Mouse (Mus musculus) midbrain, embryonic 12.5 days (tissue): Measurements from ENCODE around the gene Nt5c2. TPM values are rescaled to one million over a fixed set of nuclear protein-coding genes. Genes with fewer than 3 reads are reported as not detected.
A peak's percentile ranks its signal among the peaks of the same experiment; 100 is the strongest.
"Not testable (repeated sequence)": the region's sequence is repeated elsewhere in the genome, so short reads cannot be mapped to it uniquely, and the experiment has no call there.

ENCODE experiments used
- ATAC-seq: fragments of 200-750 bp; cut with Nextera tagmentation; 2 replicates; pipeline ENCODE4 v1.8.0; 2017; ENCODE audit warnings: low read depth, moderate TSS enrichment, moderate library complexity; ENCODE audit not compliant: low FRiP score
- H3K27ac ChIP-seq: fragments of 300-500 bp; sonication (generic); replicated peaks from 2 replicates; pipeline ENCODE4 v1.5.1; 2016; ENCODE audit warnings: mild to moderate bottlenecking
- H3K27me3 ChIP-seq: fragments of 300-500 bp; sonication (generic); 2 replicates; pipeline ENCODE4 v1.6.1; 2016; ENCODE audit warnings: mild to moderate bottlenecking
- H3K36me3 ChIP-seq: fragments of 300-500 bp; sonication (generic); 2 replicates; pipeline ENCODE4 v1.6.1; 2016
- H3K4me1 ChIP-seq: fragments of 300-500 bp; sonication (generic); 2 replicates; pipeline ENCODE4 v1.6.1; 2016
- H3K4me2 ChIP-seq: fragments of 300-500 bp; sonication (generic); replicated peaks from 2 replicates; pipeline ENCODE4 v1.6.1; 2016; ENCODE audit warnings: mild to moderate bottlenecking, moderate library complexity
- H3K4me3 ChIP-seq: fragments of 300-500 bp; sonication (generic); 2 replicates; pipeline ENCODE4 v1.5.1; 2016; ENCODE audit warnings: mild to moderate bottlenecking
- H3K9ac ChIP-seq: fragments of 300-500 bp; sonication (generic); replicated peaks from 2 replicates; pipeline ENCODE4 v1.6.1; 2016; ENCODE audit warnings: mild to moderate bottlenecking, moderate library complexity
- H3K9me3 ChIP-seq: fragments of 300-500 bp; sonication (generic); 2 replicates; pipeline ENCODE4 v1.6.1; 2016; ENCODE audit warnings: mild to moderate bottlenecking
- WGBS: fragments of 180-500 bp; shearing (Covaris S2); methylation state at CpG from one replicate; pipeline ENCODE4 v1.1.7; 2016; 5-methylcytosine and 5-hydroxymethylcytosine counted together
- polyA plus RNA-seq: library from polyadenylated mRNA; unstranded; fragments of >200 nt; fragmentation: Nextera tagmentation; extraction: Ambion mirVana; gene quantifications from 2 replicates; pipeline ENCODE4 v1.2.1, GENCODE M21; 2016

Nt5c2 gene
- polyA plus RNA-seq, 1 experiment from 2014 or later = 84.8 TPM

DNA sequence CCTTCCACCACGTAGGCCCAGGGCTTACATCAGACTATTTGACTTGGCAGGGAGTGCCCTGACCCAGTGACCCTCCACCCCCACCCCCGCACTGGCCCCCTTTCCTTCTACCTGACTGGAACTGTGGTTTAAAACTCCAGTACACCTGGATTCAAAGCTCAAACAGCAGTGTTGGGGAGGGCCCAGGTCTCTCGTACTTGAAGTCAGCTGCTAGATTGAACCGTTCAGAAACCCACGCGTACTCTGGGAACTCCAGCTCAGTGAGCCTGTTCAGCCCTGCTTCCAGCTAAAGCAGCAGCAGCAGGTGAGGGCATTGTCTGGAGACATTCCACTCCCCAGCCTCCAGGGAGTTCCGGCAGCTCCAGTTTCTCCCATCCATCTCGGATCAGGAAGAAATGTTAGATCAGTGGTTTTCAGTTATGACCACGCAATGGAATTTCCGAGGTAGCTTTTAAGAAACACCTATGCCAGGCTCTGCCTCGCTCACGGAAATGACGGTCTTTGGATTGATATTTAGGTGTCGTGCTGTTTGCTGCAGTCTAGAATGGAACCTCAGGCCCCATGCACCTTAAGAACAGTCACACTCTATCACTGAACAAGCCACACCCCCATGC lies 31.5 kb downstream of the Nt5c2 start:
- ATAC-seq = no peak
- 59% methylated on average over 14 of the region's 14 CpGs for WGBS
- Histone ChIP-seq H3K36me3 (no peaks in the 10 kb centered on the region), H3K9me3 (no peaks in the 10 kb centered on the region), H3K9ac (no peak overlapping the region), H3K27me3 (no peaks in the 10 kb centered on the region), H3K4me2 (no peak overlapping the region), H3K27ac (no peak overlapping the region), H3K4me1 (peaks cover 4% of the 10 kb centered on the region), H3K4me3 (no peak overlapping the region)

DNA sequence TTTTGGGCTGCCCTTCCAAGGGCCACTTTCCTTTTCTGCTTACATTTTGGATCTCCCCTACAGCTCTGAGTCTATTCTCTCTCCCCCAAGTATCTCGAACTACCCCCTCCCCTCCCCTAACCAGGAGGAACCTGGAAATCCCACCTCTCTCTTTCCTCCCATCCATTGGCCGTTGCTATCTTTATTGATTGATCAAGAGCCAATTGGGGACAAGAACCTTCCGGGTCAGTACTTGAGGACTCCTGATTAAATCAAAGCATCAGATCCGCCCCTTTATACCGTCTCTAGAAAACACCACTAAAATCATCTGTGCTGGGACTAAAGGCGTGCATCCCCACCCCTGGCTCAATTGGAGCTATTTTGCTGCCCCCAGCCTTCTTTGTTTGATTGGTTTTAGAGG lies 33.5 kb downstream of the Nt5c2 start:
- Histone ChIP-seq H3K36me3 (no peaks in the 10 kb centered on the region), H3K27me3 (no peaks in the 10 kb centered on the region), H3K4me2 (no peak overlapping the region), H3K9me3 (no peaks in the 10 kb centered on the region), H3K4me3 (no peak overlapping the region), H3K27ac (no peak overlapping the region), H3K4me1 (peaks cover 6% of the 10 kb centered on the region; the same call in 1 of the 2 replicates), H3K9ac (no peak overlapping the region)
- no peak for ATAC-seq
- 42% methylated on average over 6 of the region's 6 CpGs for WGBS

DNA sequence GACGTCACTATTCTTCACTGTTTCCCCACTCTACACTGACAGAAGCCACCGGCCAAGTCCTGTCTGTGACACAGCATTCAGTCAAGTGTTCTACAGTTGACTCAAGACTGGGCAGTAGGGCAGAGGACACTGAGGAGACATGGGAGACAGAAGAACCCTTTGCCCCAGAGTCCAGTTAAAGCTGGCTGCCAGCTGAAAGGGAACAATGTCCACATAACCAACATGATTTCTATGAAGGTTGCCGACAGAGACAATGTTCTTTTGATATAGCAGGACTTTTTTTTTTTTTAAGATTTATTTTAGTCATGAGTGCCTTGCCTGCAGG lies 35.2 kb downstream of the Nt5c2 start:
- H3K4me1 ChIP-seq = peaks cover 6% of the 10 kb centered on the region; the same call in 1 of the 2 replicates
- no peaks in the 10 kb centered on the region for H3K36me3 ChIP-seq
- H3K4me2 ChIP-seq = no peak overlapping the region
- 84% methylated on average over 3 of the region's 3 CpGs for WGBS
- H3K27me3 ChIP-seq = no peaks in the 10 kb centered on the region
- no peak for ATAC-seq
- no peak overlapping the region for H3K4me3 ChIP-seq
- no peak overlapping the region for H3K27ac ChIP-seq
- H3K9me3 ChIP-seq = no peaks in the 10 kb centered on the region
- H3K9ac ChIP-seq = no peak overlapping the region

DNA sequence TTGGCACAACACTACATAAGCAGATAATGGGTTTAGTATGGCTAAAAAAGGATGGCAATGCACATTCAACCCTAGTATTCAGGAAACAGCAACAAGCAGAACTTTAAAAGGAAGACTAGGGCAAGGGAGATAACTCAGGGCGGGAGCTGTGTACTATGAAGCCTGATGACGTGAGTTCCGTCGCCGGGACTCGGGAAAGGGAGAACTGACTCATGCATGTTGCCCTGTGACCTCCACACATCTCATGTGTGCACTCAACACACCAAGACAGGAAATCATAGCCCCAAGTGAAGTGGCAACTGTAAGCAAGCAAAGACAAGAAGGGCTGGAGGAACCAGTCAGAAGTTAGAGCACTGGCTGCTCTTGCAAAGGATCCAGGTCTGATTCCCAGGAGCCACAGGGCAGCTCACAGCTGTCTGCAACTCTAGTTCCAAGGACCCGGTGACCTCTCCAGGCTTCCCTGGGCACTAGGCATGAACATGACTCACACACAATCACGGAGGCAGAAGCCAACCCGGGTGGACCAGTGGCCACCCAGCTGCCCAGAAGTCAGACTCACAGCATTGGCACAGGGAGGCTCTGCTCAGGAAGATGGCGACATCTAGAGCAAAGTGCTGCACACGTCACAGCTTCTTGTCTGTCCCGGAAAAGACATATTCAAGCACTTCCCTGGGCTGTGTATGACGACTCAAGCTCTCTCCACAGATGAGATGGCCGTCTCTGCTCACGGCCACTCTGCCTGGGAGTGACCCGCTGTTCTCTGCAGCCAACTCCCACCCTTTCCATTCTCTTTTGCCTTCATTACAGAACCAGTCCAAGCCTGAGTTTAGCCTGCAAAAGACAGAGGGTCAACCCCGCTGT lies 35.8 kb downstream of the Nt5c2 start:
- Histone ChIP-seq H3K36me3 (no peaks in the 10 kb centered on the region), H3K9ac (no peak overlapping the region), H3K27ac (no peak overlapping the region), H3K4me1 (peaks cover 6% of the 10 kb centered on the region; the same call in 1 of the 2 replicates), H3K27me3 (no peaks in the 10 kb centered on the region), H3K9me3 (no peaks in the 10 kb centered on the region), H3K4me3 (no peak overlapping the region), H3K4me2 (no peak overlapping the region)
- ATAC-seq = no peak
- 92% methylated on average over 17 of the region's 17 CpGs for WGBS

DNA sequence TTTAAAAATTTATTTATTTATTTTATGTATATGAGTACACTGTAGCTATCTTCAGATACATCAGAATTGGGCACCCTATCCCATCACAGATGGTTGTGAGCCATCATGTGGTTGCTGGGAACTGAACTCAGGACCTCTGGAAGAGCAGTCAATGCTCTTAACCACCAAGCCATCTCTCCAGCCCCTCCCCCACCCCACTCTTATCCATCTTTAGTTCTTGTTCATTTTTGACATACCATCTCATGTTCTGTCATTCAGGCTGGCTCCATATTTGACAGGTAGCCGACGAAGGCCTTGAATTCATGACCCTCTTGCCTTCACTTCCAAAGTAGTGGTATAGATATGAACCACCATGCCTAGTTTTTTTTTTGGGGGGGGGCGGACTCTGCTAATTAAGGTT lies 36.9 kb downstream of the Nt5c2 start:
- H3K27me3 ChIP-seq, H3K9me3 ChIP-seq, H3K36me3 ChIP-seq: not testable (repeated sequence)

DNA sequence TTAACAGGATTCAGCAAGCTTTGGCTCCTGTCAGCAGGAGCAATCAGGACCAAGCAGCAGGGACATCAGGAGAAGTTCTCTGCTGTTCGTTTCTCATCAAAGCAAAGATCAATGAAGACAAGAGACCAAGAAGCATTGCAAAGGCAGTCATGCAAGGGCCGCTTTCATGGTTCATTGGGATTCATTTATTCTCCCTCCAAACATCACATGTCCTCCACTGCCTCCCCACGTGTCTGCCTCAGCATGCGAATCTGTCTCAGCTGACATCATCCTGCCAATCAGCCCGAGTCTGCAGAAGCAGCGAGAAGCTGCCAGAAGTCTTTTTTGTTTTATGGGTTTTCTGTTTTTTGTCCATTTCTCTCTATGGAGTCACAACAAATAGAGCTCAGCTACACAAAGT lies 37.5 kb downstream of the Nt5c2 start:
- no peak overlapping the region for H3K4me3 ChIP-seq
- no peaks in the 10 kb centered on the region for H3K36me3 ChIP-seq
- H3K9ac ChIP-seq = no peak overlapping the region
- WGBS = 19% methylated on average over 6 of the region's 6 CpGs
- no peak overlapping the region for H3K27ac ChIP-seq
- H3K4me2 ChIP-seq = no peak overlapping the region
- no peaks in the 10 kb centered on the region for H3K27me3 ChIP-seq
- no peak for ATAC-seq
- peaks cover 6% of the 10 kb centered on the region; the same call in 1 of the 2 replicates for H3K4me1 ChIP-seq
- no peaks in the 10 kb centered on the region for H3K9me3 ChIP-seq

More for the DNA sequence above, 36.9 kb downstream of the Nt5c2 start:
- H3K4me2 ChIP-seq, H3K27ac ChIP-seq, H3K4me3 ChIP-seq, H3K9ac ChIP-seq, H3K4me1 ChIP-seq, ATAC-seq: not testable (repeated sequence)
- 94% methylated on average over 3 of the region's 3 CpGs for WGBS

DNA sequence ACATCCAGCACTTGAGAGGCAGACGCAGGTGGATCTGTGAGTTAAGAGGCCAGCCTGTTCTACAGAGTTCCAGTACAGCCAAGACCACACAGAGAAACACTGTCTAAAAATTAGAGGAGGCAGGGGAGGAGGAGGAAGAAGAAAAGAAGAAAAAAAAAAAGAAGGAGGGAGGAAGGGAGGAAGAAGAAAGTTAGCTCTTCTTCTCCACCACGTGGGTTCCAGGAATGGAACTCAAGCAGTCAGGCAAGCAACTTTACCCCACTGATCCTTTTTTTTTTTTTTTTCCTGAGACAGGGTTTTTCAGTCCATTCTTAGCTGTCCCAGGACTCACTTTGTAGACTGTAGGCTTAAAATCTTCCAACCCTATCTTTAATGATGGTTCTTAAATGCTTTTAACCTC lies 38.2 kb downstream of the Nt5c2 start:
- WGBS = 65% methylated on average over 2 of the region's 2 CpGs
- H3K9me3 ChIP-seq = no peaks in the 10 kb centered on the region
- no peak overlapping the region for H3K4me3 ChIP-seq
- H3K4me1 ChIP-seq = peaks cover 12% of the 10 kb centered on the region
- no peak overlapping the region for H3K9ac ChIP-seq
- no peak overlapping the region for H3K27ac ChIP-seq
- no peak overlapping the region for H3K4me2 ChIP-seq
- H3K27me3 ChIP-seq = no peaks in the 10 kb centered on the region
- ATAC-seq = no peak
- no peaks in the 10 kb centered on the region for H3K36me3 ChIP-seq

DNA sequence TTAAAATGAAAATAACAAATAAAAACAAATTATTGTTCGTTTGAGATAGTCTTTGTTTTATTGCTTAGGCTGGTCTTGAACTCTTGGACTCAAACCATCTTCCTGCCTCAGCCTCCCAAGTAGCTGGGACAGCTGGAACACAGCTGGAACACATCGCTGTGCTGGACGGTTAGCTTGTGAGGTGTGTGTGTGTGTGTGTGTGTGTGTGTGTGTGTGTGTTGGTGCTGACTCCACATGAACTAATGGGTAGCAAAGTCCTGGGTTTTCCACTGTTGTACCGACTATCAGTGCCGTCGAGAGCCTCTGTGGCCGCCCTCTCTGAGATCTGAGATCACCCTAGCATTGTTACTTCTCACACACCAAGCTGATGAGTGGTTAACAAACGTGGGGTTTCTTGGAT lies 39.0 kb downstream of the Nt5c2 start:
- Histone ChIP-seq H3K9me3 (no peaks in the 10 kb centered on the region), H3K27ac (no peak overlapping the region), H3K4me3 (no peak overlapping the region), H3K9ac (no peak overlapping the region), H3K4me2 (no peak overlapping the region), H3K27me3 (no peaks in the 10 kb centered on the region), H3K36me3 (no peaks in the 10 kb centered on the region), H3K4me1 (peaks cover 19% of the 10 kb centered on the region)
- no peak for ATAC-seq
- WGBS = 90% methylated on average over 8 of the region's 8 CpGs

DNA sequence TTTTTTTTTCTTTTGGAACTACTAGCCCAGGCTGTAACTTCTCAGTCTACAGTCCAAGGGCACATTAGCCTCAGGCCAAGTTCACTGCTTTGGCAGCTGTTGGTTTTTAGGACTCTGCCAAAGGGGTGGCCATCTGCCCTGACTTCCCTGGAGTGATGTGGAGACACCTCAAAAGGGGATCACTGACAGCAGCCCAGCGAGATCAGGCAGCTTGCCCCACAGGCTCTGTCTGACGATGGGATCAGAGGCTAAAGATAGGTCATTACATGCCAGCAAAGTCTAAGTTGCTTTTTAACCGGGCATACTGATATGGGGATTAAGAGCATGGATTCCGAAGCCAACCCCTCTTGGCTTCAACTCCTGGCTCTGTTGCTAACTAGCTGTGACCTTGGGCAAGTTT lies 39.4 kb downstream of the Nt5c2 start:
- Histone ChIP-seq H3K4me3 (no peak overlapping the region), H3K36me3 (no peaks in the 10 kb centered on the region), H3K4me1 (peaks cover 21% of the 10 kb centered on the region), H3K9me3 (no peaks in the 10 kb centered on the region), H3K27me3 (no peaks in the 10 kb centered on the region), H3K27ac (no peak overlapping the region), H3K4me2 (no peak overlapping the region), H3K9ac (no peak overlapping the region)
- ATAC-seq = no peak
- 84% methylated on average over 4 of the region's 4 CpGs for WGBS

DNA sequence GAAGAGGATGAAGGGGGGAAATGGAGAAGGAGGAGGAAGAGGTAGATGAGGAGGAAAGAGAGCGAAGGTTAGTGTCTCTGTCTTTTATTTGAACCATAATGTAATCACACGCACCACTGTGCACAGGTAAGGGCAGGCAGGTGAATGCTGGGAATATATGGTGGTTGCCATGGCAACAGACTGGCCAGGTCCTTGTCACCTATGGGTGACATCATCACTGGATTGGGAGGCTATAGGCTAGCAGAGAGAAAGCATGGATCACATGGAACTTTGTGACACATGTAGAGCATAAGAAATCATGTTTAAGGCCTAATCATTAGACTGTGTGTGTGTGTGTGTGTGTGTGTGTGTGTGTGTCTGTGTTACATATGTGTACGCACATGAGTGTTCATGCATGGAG lies 42.8 kb downstream of the Nt5c2 start:
- Histone ChIP-seq H3K9ac (no peak overlapping the region), H3K36me3 (no peaks in the 10 kb centered on the region), H3K4me1 (peaks cover 25% of the 10 kb centered on the region), H3K9me3 (no peaks in the 10 kb centered on the region), H3K27ac (peak overlapping the region; percentile 90), H3K27me3 (no peaks in the 10 kb centered on the region), H3K4me2 (no peak overlapping the region), H3K4me3 (no peak overlapping the region)
- 92% methylated on average over 3 of the region's 3 CpGs for WGBS
- no peak for ATAC-seq

DNA sequence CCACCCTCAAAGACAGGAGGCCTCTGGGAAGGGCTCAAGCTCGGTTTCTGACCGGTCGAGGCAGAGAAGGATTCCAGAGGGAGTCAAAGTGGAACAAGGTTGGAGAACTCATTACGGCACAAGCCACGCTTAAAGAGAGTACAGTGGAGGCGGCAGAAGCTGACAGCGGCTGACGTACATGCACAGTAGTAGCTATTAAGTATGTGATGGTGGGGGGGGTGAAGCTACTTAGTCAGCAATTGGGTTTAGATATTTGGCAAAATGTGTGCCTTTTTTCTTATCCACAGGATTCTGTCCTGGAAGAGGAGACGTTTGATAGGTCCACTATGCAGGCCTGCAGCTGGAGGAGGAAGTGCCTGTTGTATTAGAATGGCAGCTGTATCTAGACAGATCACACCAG lies 43.2 kb downstream of the Nt5c2 start:
- no peaks in the 10 kb centered on the region for H3K9me3 ChIP-seq
- peaks cover 25% of the 10 kb centered on the region for H3K4me1 ChIP-seq
- H3K9ac ChIP-seq = no peak overlapping the region; the same call in 1 of the 2 replicates
- H3K27me3 ChIP-seq = no peaks in the 10 kb centered on the region
- no peak overlapping the region for H3K4me3 ChIP-seq
- peak overlapping the region; percentile 90 for H3K27ac ChIP-seq
- 57% methylated on average over 9 of the region's 9 CpGs for WGBS
- ATAC-seq = no peak
- H3K36me3 ChIP-seq = no peaks in the 10 kb centered on the region
- H3K4me2 ChIP-seq = no peak overlapping the region

DNA sequence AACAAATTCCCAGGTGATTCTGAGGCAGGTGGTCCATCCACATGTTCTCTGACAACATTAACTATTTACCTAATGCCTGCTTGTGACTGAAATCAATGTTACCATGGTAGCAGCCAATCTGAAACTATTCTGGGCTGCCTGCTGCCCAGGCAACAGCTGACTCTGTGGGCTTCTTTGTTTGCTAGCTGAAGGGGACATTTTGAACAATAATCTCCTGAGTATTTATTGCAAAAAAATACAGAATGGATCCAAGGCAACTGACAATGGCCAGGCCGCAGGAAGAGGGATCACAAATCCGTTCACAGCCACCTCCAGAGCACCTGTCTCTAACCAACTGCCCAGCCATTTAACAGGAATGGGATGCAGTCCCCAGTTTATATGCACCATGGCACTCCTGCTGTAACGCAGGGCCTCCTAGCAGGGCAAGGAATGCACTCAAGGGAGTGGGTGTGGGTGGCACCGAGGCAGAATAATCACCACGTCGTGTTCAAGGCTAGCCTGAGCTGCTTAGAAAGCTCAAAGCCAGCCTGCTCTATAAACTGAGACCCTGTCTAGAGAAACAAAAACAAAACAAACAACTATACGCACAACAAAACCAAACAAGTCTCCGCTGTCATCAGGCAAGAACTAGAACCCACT lies 43.8 kb downstream of the Nt5c2 start:
- Histone ChIP-seq H3K9ac (no peak overlapping the region; the same call in 1 of the 2 replicates), H3K4me2 (no peak overlapping the region)

More for the DNA sequence above, 43.8 kb downstream of the Nt5c2 start:
- Histone ChIP-seq H3K27ac (peak overlapping the region; percentile 90), H3K9me3 (no peaks in the 10 kb centered on the region), H3K4me3 (no peak overlapping the region), H3K36me3 (no peaks in the 10 kb centered on the region), H3K27me3 (no peaks in the 10 kb centered on the region), H3K4me1 (peaks cover 25% of the 10 kb centered on the region)
- ATAC-seq = peak; percentile 68
- WGBS = 30% methylated on average over 8 of the region's 8 CpGs
